Mouse (Mus musculus): ENCODE measurements around the gene Fat4.

DNA sequence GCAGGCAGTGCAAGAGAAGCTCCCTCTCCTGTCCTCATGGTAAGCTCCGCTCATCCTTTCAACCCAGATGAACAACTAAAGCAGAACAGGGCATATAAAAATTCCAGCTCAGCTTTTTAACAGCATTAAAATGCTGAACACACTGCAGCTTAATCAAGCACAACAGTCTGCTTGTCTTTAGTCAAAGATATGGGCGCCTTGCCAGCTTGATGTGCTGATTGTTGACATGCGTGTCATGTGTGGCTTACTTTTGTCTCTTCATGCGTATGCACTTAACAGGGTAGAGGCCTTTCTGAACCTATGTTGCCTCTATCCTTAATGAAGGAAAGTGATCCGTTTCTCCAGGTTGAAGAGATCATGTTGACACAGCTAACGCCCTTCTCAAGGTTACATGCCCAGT is 75.6 kb downstream of the Fat4 start:
- no peak for TF ChIP-seq POLR2A (IDR thresholded peaks at IDR 0.05; ENCODE audit: borderline replicate concordance, control insufficient read depth, low read depth, low read length)
- no peak for TF ChIP-seq CTCF (IDR thresholded peaks at IDR 0.05; ENCODE audit: control insufficient read depth, insufficient read depth, low read length)
